Mouse (Mus musculus) cortical plate, adult 2 months (tissue): Measurements from ENCODE around the gene Ttc4.

Experiments used
- CTCF ChIP-seq: fragments of 200-500 bp; IDR thresholded peaks from 2 replicates; pipeline ENCODE4 v1.5.1; 2011; ENCODE audit warnings: mild to moderate bottlenecking, control low read depth, low read length; ENCODE audit not compliant: insufficient read depth; ENCODE audit errors: extremely low read depth
- POLR2A ChIP-seq: fragments of 200-500 bp; IDR thresholded peaks from 2 replicates; pipeline ENCODE4 v1.6.1; 2011; ENCODE audit warnings: mild to moderate bottlenecking, low read length, control low read depth; ENCODE audit not compliant: insufficient read depth; ENCODE audit errors: extremely low read depth

DNA sequence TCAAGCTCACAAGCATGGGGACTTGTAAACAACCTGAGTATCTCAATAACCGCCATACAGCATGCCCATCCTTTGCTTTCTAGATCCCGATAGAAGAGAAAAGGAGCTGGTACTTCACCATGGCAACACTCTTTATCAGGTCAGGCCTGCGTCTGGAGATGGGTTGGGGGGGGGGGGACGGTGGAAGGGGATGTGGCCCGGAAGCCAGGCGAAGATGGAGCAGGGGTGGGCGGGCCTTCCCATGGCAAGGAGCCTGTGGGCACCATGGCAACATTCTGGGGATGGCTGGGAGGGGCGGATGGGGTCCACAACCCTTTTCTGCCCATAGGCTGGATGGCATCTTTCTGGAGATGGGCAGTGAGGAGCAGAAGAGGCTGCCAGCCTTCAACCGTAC lies 44.7 kb downstream of the Ttc4 start:
- TF ChIP-seq CTCF (no peak), POLR2A (no peak)
